Mouse (Mus musculus) CH12.LX (cell line): Measurements from ENCODE around the gene Pdcd11. TPM values are rescaled to one million over a fixed set of nuclear protein-coding genes. Genes with fewer than 3 reads are reported as not detected.

Experiments used
- DNase-seq: peaks from one replicate; pipeline ENCODE4 v3.0.0-alpha.2; 2013; ENCODE audit errors: extremely low read depth
- H3K27ac ChIP-seq: 2 replicates; pipeline ENCODE4 v1.5.1; 2012; ENCODE audit warnings: low read depth, mild to moderate bottlenecking, control low read depth, moderate library complexity; ENCODE audit not compliant: insufficient read depth
- H3K27me3 ChIP-seq: replicated peaks from 2 replicates; pipeline ENCODE3; 2012; ENCODE audit warnings: inconsistent platforms
- H3K36me3 ChIP-seq, 2 experiments: replicated peaks in 1 of 2; 2 replicates each; pipeline versions ENCODE3 to v1.6.1; 2012; ENCODE audit warnings: inconsistent platforms in 1 of 2, low read length in 1 of 2, mild to moderate bottlenecking in 1 of 2, mixed read lengths in 1 of 2, moderate library complexity in 1 of 2; ENCODE audit not compliant: control insufficient read depth in 1 of 2, insufficient read depth in 1 of 2
- H3K4me1 ChIP-seq, 2 experiments: 2 replicates each; pipeline ENCODE4 v1.6.1; 2012; ENCODE audit warnings: inconsistent platforms in 1 of 2, moderate library complexity in 1 of 2; ENCODE audit not compliant: insufficient read depth in 2 of 2, control insufficient read depth in 1 of 2
- H3K4me2 ChIP-seq: 2 replicates; pipeline ENCODE4 v1.6.1; 2012; ENCODE audit warnings: low read depth, mild to moderate bottlenecking, control low read depth; ENCODE audit not compliant: poor library complexity, insufficient read depth, severe bottlenecking
- H3K4me3 ChIP-seq, 3 experiments: fragments of 150-350 bp in 1 of 3; sonication (generic) in 1 of 3; replicated peaks in 1 of 3; 2 replicates each; pipeline versions ENCODE3 to v1.5.1; 2011 to 2012; ENCODE audit warnings: low read depth in 2 of 3, low read length in 2 of 3, mild to moderate bottlenecking in 2 of 3, moderate library complexity in 2 of 3, control low read depth in 1 of 3, improper control_type of control experiment in 1 of 3, inconsistent platforms in 1 of 3, mixed read lengths in 1 of 3; ENCODE audit not compliant: poor library complexity in 1 of 3
- H3K79me2 ChIP-seq: replicated peaks from 2 replicates; pipeline ENCODE4 v1.6.1; 2012; ENCODE audit warnings: mild to moderate bottlenecking, moderate library complexity; ENCODE audit not compliant: control insufficient read depth, poor library complexity, insufficient read depth, severe bottlenecking; ENCODE audit errors: extremely low read depth
- H3K9ac ChIP-seq: 2 replicates; pipeline ENCODE4 v1.6.1; 2012; ENCODE audit warnings: low read depth, mild to moderate bottlenecking, control low read depth, moderate library complexity; ENCODE audit not compliant: insufficient read depth
- H3K9me3 ChIP-seq: replicated peaks from 2 replicates; pipeline ENCODE3; 2012; ENCODE audit warnings: low read length, inconsistent platforms, mixed read lengths
- BHLHE40 ChIP-seq: IDR thresholded peaks from 2 replicates; pipeline ENCODE4 v1.6.1; 2011; ENCODE audit warnings: mild to moderate bottlenecking, low read depth, low read length, improper control_type of control experiment
- CHD2 ChIP-seq: IDR thresholded peaks from 2 replicates; pipeline ENCODE4 v1.6.1; 2011; ENCODE audit warnings: low read length, improper control_type of control experiment
- E2F4 ChIP-seq: IDR thresholded peaks from 2 replicates; pipeline ENCODE4 v1.6.1; 2011; ENCODE audit warnings: low read depth, low read length, improper control_type of control experiment; ENCODE audit not compliant: insufficient replicate concordance
- ELF1 ChIP-seq: IDR thresholded peaks from 2 replicates; pipeline ENCODE4 v1.6.1; 2014; ENCODE audit warnings: low read depth, mild to moderate bottlenecking, inconsistent platforms, low read length, improper control_type of control experiment
- GABPA ChIP-seq: IDR thresholded peaks from 2 replicates; pipeline ENCODE4 v1.6.1; 2012; ENCODE audit warnings: low read depth, low read length, improper control_type of control experiment, inconsistent platforms; ENCODE audit not compliant: insufficient replicate concordance
- JUND ChIP-seq: conservative IDR thresholded peaks from 2 replicates; pipeline ENCODE4 v1.6.1; 2011; ENCODE audit warnings: low read depth, low read length, improper control_type of control experiment
- MAFK ChIP-seq: IDR thresholded peaks from 2 replicates; pipeline ENCODE4 v1.6.1; 2011; ENCODE audit warnings: low read length, improper control_type of control experiment; ENCODE audit not compliant: insufficient replicate concordance
- MAX ChIP-seq: IDR thresholded peaks from 2 replicates; pipeline ENCODE4 v1.6.1; 2011; ENCODE audit warnings: low read length, improper control_type of control experiment
- MXI1 ChIP-seq: IDR thresholded peaks from 2 replicates; pipeline ENCODE4 v1.6.1; 2011; ENCODE audit warnings: mild to moderate bottlenecking, low read depth, low read length, improper control_type of control experiment
- MYC ChIP-seq: IDR thresholded peaks from 2 replicates; pipeline ENCODE4 v1.6.1; 2011; ENCODE audit warnings: low read depth, mild to moderate bottlenecking, improper control_type of control experiment, low read length
- NRF1 ChIP-seq: IDR thresholded peaks from 2 replicates; pipeline ENCODE4 v1.6.1; 2014; ENCODE audit warnings: low read depth, mild to moderate bottlenecking, inconsistent platforms, low read length, improper control_type of control experiment, moderate library complexity
- PAX5 ChIP-seq: IDR thresholded peaks from 2 replicates; pipeline ENCODE4 v1.6.1; 2012; ENCODE audit warnings: low read length, inconsistent platforms, mixed read lengths
- POLR2A ChIP-seq: IDR thresholded peaks from 2 replicates; pipeline ENCODE4 v1.6.1; 2011; ENCODE audit warnings: low read depth, mild to moderate bottlenecking, improper control_type of control experiment, low read length
- POLR2AphosphoS2 ChIP-seq: IDR thresholded peaks from 2 replicates; pipeline ENCODE4 v1.6.1; 2011; ENCODE audit warnings: low read depth, low read length, improper control_type of control experiment
- RAD21 ChIP-seq: IDR thresholded peaks from 2 replicates; pipeline ENCODE4 v1.6.1; 2011; ENCODE audit warnings: low read depth, mild to moderate bottlenecking, low read length, improper control_type of control experiment, moderate library complexity
- SIN3A ChIP-seq: IDR thresholded peaks from 2 replicates; pipeline ENCODE4 v1.6.1; 2012; ENCODE audit warnings: low read length, improper control_type of control experiment, inconsistent platforms
- SMC3 ChIP-seq: IDR thresholded peaks from 2 replicates; pipeline ENCODE4 v1.6.1; 2011; ENCODE audit warnings: low read depth, low read length, improper control_type of control experiment
- TBP ChIP-seq: conservative IDR thresholded peaks from 2 replicates; pipeline ENCODE4 v1.6.1; 2011; ENCODE audit warnings: low read depth, low read length, improper control_type of control experiment
- USF1 ChIP-seq: IDR thresholded peaks from 2 replicates; pipeline ENCODE4 v1.6.1; 2014; ENCODE audit warnings: low read depth, mild to moderate bottlenecking, inconsistent platforms, low read length, improper control_type of control experiment
- USF2 ChIP-seq: conservative IDR thresholded peaks from 2 replicates; pipeline ENCODE4 v1.6.1; 2011; ENCODE audit warnings: low read depth, low read length, improper control_type of control experiment
- ZKSCAN1 ChIP-seq: IDR thresholded peaks from 2 replicates; pipeline ENCODE4 v1.6.1; 2012; ENCODE audit warnings: low read depth, inconsistent platforms, low read length, improper control_type of control experiment, borderline replicate concordance
- dilution Hi-C: fragments of 300-500 bp; cut with MboI; formaldehyde crosslinking; loops from 2 replicates; pipeline ENCODE4 v1.14.3; 2020; ENCODE audit warnings: low sequenced_read_pairs; ENCODE audit not compliant: extremely low pct_unique_long_range_greater_than_20kb, extremely low pct_ligation_motif_present
- in situ Hi-C: fragments of 300-500 bp; cut with MboI; formaldehyde crosslinking; loops from 3 replicates; pipeline ENCODE4 v1.14.3; 2019; ENCODE audit warnings: low sequenced_read_pairs, low pct_ligation_motif_present, low pct_unique_long_range_greater_than_20kb, mixed read lengths
- polyA plus RNA-seq: library from polyadenylated mRNA; unstranded; fragments of >175 nt; gene quantifications from 2 replicates; pipeline ENCODE4 v1.2.1, GENCODE M21; 2012; ENCODE audit warnings: low read depth; ENCODE audit not compliant: insufficient read length
- total RNA-seq, 2 experiments: library from RNA; depleted of rRNA; stranded (reverse); fragments of 300-350 nt in 1 of 2; fragments of >200 nt in 1 of 2; gene quantifications; 2 replicates each; pipeline ENCODE4 v1.2.3; 2012 to 2014

The Pdcd11 gene
- total and polyA plus RNA-seq, 3 experiments, result 26.6 to 78.0 (median 49.7) TPM

- no peak overlapping the region for H3K27ac ChIP-seq
- H3K79me2 ChIP-seq, result no peaks in the 10 kb centered on the region
- H3K4me1 ChIP-seq, result peaks cover 8 to 35% of the 10 kb centered on the region in 2 experiments
- no peak overlapping the region for H3K9ac ChIP-seq
- no peak for DNase-seq
- peaks cover 82 to 98% of the 10 kb centered on the region in 2 experiments for H3K36me3 ChIP-seq
- dilution Hi-C loops (no loop called here), in situ Hi-C loops (no loop called here)
- H3K9me3 ChIP-seq, result no peaks in the 10 kb centered on the region
- no peak overlapping the region for H3K4me2 ChIP-seq
- TF ChIP-seq ZKSCAN1, result no peak
- TF ChIP-seq SIN3A, result no peak
- no peak for TF ChIP-seq CHD2
- no peak for TF ChIP-seq MXI1
- no peak for TF ChIP-seq MAFK
- H3K27me3 ChIP-seq, result no peaks in the 10 kb centered on the region
- no peak overlapping the region for H3K4me3 ChIP-seq
Observed at GRCm38 (mm10) chr19:47128164-47128563, 37.6 kb downstream of the Pdcd11 start.

- H3K27me3 ChIP-seq, result no peaks in the 10 kb centered on the region
- H3K79me2 ChIP-seq, result no peaks in the 10 kb centered on the region
- H3K4me2 ChIP-seq, result no peak overlapping the region
- H3K27ac ChIP-seq, result no peak overlapping the region
- H3K9ac ChIP-seq, result no peak overlapping the region
- H3K4me1 ChIP-seq, result peaks cover 15 to 41% of the 10 kb centered on the region in 2 experiments
- no peak for DNase-seq
- in situ Hi-C loops (no loop called here), dilution Hi-C loops (no loop called here)
- H3K4me3 ChIP-seq, result no peak overlapping the region
- H3K36me3 ChIP-seq, result peaks cover 76 to 94% of the 10 kb centered on the region in 2 experiments
- H3K9me3 ChIP-seq, result no peaks in the 10 kb centered on the region
- TF ChIP-seq ELF1 (no peak), RAD21 (no peak), USF2 (no peak), USF1 (no peak), MAX (no peak), MYC (no peak), TBP (no peak), POLR2A (no peak), GABPA (no peak), JUND (no peak), PAX5 (no peak), SMC3 (no peak), POLR2AphosphoS2 (no peak), MXI1 (no peak), BHLHE40 (no peak), NRF1 (no peak), E2F4 (no peak)
Observed at GRCm38 (mm10) chr19:47128835-47129234, 38.3 kb downstream of the Pdcd11 start.
